Mouse (Mus musculus) heart, embryonic 14.5 days (tissue): ENCODE measurements around the gene Pla2g5. TPM values are rescaled to one million over a fixed set of nuclear protein-coding genes. Genes with fewer than 3 reads are reported as not detected.
"Not testable (repeated sequence)": the region's sequence is repeated elsewhere in the genome, so short reads cannot be mapped to it uniquely, and the experiment has no call there.

Source experiments
- ATAC-seq: fragments of 200-750 bp; cut with Nextera tagmentation; 2 replicates; pipeline ENCODE4 v1.8.0; 2017; ENCODE audit warnings: low read depth, moderate TSS enrichment; ENCODE audit not compliant: insufficient number of reproducible peaks, insufficient read depth, low FRiP score
- H3K27ac ChIP-seq, 2 experiments: fragments of 200-500 bp in 1 of 2; fragments of 300-500 bp in 1 of 2; sonication (generic) in 1 of 2; replicated peaks in 1 of 2; 2 replicates each; pipeline ENCODE4 v1.5.1; 2012 to 2014; ENCODE audit warnings: low read depth in 2 of 2, low read length in 2 of 2, control low read depth in 1 of 2, mild to moderate bottlenecking in 1 of 2, mixed read lengths in 1 of 2; ENCODE audit not compliant: control insufficient read depth in 1 of 2, insufficient read depth in 1 of 2
- H3K27me3 ChIP-seq: fragments of 300-500 bp; sonication (generic); 2 replicates; pipeline ENCODE4 v1.6.1; 2014; ENCODE audit warnings: mild to moderate bottlenecking, low read length, control low read depth; ENCODE audit not compliant: control insufficient read depth, insufficient read depth
- H3K36me3 ChIP-seq: fragments of 300-500 bp; sonication (generic); 2 replicates; pipeline ENCODE4 v1.6.1; 2014; ENCODE audit warnings: mild to moderate bottlenecking, control low read depth, low read length, mixed read lengths; ENCODE audit not compliant: control insufficient read depth, insufficient read depth
- H3K4me1 ChIP-seq, 2 experiments: fragments of 200-500 bp in 1 of 2; fragments of 300-500 bp in 1 of 2; sonication (generic) in 1 of 2; 2 replicates each; pipeline ENCODE4 v1.6.1; 2012 to 2014; ENCODE audit warnings: low read length in 2 of 2, control low read depth in 1 of 2, mixed read lengths in 1 of 2; ENCODE audit not compliant: control insufficient read depth in 2 of 2, insufficient read depth in 2 of 2
- H3K4me2 ChIP-seq: fragments of 300-500 bp; sonication (generic); 2 replicates; pipeline ENCODE4 v1.6.1; 2014; ENCODE audit warnings: mild to moderate bottlenecking, low read length
- H3K4me3 ChIP-seq, 2 experiments: fragments of 200-500 bp in 1 of 2; fragments of 300-500 bp in 1 of 2; sonication (generic) in 1 of 2; 2 replicates each; pipeline ENCODE4 v1.5.1; 2012 to 2014; ENCODE audit warnings: low read length in 2 of 2, mild to moderate bottlenecking in 2 of 2, control low read depth in 1 of 2, low read depth in 1 of 2, moderate library complexity in 1 of 2; ENCODE audit not compliant: control insufficient read depth in 1 of 2, insufficient read depth in 1 of 2
- H3K9ac ChIP-seq: fragments of 300-500 bp; sonication (generic); 2 replicates; pipeline ENCODE4 v1.6.1; 2014; ENCODE audit warnings: mild to moderate bottlenecking, low read length
- H3K9me3 ChIP-seq: fragments of 300-500 bp; sonication (generic); 2 replicates; pipeline ENCODE4 v1.6.1; 2016; ENCODE audit warnings: low read length, control low read depth; ENCODE audit not compliant: control insufficient read depth
- WGBS: fragments of 180-500 bp; shearing (Covaris S2); extraction: QIAGEN DNeasy Blood & Tissue Kit; methylation state at CpG from one replicate; pipeline ENCODE4 v1.1.7; 2014; 5-methylcytosine and 5-hydroxymethylcytosine counted together
- polyA plus RNA-seq: library from polyadenylated mRNA; unstranded; fragments of >200 nt; fragmentation: Nextera tagmentation; extraction: Ambion mirVana; gene quantifications from 2 replicates; pipeline ENCODE4 v1.2.1, GENCODE M21; 2014

The Pla2g5 gene
- polyA plus RNA-seq, 1 experiment from 2014 or later: 2.5 TPM

DNA sequence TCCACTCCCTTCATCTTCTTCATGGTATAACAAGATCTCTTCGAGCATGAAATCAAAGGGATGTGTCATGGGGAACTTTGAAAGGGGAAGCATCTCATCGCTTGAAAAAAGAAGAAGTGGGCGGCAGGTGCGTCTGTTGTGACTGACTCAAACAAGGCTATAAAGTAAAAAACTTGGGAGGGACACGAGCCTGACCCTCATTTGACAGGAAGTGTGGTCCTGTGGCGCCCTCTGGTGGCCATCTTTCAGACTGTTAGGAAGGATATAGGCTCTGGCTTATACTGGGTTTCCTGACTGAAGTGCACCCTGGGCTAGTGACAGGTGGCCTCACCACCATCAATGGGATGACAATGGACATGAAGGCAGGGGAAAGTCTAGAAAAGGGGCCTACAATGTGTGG is 21.0 kb upstream of the Pla2g5 start:
- no peaks in the 10 kb centered on the region for H3K4me1 ChIP-seq
- H3K9me3 ChIP-seq: no peaks in the 10 kb centered on the region
- no peaks in the 10 kb centered on the region for H3K36me3 ChIP-seq
- no peak overlapping the region for H3K27ac ChIP-seq
- ATAC-seq: no peak
- peaks cover 30% of the 10 kb centered on the region for H3K27me3 ChIP-seq
- no peak overlapping the region for H3K4me2 ChIP-seq
- no peak overlapping the region for H3K9ac ChIP-seq
- no peak overlapping the region for H3K4me3 ChIP-seq
- 14% methylated on average over 6 of the region's 6 CpGs for WGBS

DNA sequence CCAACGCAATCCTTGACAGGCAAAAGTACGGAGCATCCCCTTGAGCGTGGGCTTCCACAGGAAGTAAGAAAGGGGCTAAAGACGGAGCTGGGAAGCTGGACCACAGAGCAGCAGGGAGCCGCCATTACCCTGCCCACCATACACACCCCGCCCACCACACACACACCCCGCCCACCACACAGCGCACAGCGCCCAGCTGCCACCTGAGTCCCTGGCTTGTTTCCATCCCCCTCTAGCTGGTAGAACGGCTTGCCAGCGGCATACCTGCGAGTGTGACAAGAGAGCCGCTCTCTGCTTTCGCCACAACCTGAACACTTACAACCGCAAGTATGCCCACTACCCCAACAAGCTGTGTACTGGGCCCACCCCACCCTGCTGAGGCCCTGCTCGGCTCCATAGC is 18.9 kb upstream of the Pla2g5 start:
- H3K9ac ChIP-seq: no peak overlapping the region
- no peaks in the 10 kb centered on the region for H3K9me3 ChIP-seq
- H3K27ac ChIP-seq: no peak overlapping the region
- no peak overlapping the region for H3K4me3 ChIP-seq
- ATAC-seq: no peak
- H3K27me3 ChIP-seq: peaks cover 30% of the 10 kb centered on the region
- WGBS: 13% methylated on average over 16 of the region's 16 CpGs
- H3K4me2 ChIP-seq: peak overlapping the region; percentile 36
- no peaks in the 10 kb centered on the region for H3K36me3 ChIP-seq
- H3K4me1 ChIP-seq: no peaks in the 10 kb centered on the region

DNA sequence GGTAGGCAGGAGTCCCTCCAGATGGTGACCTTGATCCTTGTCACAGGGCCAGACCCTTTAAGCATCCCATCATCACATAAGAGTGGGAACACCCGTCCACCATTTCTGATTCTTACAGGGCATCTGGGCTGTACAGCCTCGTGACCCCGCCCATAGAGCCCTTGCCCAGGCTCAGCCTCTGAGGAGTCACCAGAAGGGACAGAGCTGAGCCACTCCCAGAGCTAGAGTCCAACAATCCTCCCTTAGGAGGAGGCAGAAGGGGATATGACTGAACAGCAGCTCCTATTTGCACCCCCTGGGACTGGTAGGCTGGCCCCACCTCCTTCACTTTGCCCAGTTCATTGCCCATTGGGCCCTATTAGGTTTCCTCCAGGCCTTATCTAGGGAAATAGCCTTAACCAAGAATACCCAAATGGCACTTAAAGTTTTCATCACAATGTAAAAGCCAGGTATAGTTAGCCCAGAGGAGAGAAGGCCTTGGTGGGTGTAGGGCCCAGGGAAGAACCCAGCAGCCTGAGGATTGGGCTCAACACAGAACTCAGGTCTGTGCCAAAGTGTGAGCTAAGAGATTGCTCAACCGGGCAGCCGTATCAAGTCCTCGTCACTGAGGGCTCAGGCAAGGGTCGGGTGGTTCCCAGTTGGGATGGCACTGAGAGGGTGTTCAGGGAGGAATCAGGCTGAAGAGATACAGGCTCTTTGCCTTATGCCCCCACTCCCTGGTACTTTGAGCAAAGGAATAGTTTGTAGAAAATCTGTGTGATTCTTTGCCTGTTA is 17.7 kb upstream of the Pla2g5 start:
- Histone ChIP-seq H3K36me3 (no peaks in the 10 kb centered on the region), H3K27ac (no peak overlapping the region), H3K9me3 (no peaks in the 10 kb centered on the region), H3K4me2 (no peak overlapping the region), H3K27me3 (peaks cover 30% of the 10 kb centered on the region), H3K9ac (no peak overlapping the region), H3K4me3 (no peak overlapping the region), H3K4me1 (no peaks in the 10 kb centered on the region)
- 75% methylated on average over 7 of the region's 7 CpGs for WGBS
- ATAC-seq: no peak

DNA sequence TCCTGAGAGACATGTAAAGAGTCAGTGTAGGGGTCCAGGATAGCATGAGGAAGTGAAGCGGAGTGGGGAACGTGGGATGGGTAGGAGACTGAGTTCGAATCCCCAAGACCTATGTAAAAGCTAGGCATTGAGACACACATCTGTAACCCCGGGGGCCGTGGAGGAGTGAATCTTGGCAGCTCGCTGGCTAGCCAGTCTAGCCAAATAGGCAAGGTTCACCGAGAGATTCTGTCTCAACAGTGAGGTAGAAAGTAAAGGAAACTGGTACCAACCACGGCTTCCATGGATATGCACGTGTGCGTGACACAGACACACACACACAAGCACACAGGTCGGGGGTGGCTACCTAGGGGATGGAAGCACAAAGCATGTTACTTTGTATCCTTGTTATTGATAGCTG is 16.5 kb upstream of the Pla2g5 start:
- peaks cover 30% of the 10 kb centered on the region for H3K27me3 ChIP-seq
- no peak overlapping the region for H3K9ac ChIP-seq
- H3K36me3 ChIP-seq: no peaks in the 10 kb centered on the region
- WGBS: 85% methylated on average over 11 of the region's 11 CpGs
- no peak overlapping the region for H3K27ac ChIP-seq
- no peaks in the 10 kb centered on the region for H3K4me1 ChIP-seq
- no peak overlapping the region for H3K4me2 ChIP-seq
- no peak overlapping the region for H3K4me3 ChIP-seq
- ATAC-seq: no peak
- no peaks in the 10 kb centered on the region for H3K9me3 ChIP-seq

DNA sequence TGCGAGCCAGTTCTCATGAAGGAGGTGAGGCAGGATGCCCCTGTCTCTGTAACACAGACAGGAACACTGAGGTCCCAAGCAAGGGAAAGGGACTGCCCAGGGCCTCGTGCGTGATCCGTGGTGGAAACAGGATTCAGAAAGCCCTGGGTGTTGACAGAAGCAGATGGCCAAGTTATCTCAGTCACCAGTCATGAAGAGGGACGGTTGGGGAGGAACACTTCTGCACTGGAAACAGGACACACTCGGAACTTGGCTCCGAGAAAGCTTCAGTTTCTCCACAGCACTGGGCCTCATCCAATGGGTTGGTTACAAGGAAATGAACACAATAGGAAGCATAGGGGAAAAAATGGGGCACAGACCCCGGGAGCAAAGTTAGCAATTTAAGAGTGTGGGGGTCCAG is 15.5 kb upstream of the Pla2g5 start:
- Histone ChIP-seq H3K36me3 (no peaks in the 10 kb centered on the region), H3K4me1 (no peaks in the 10 kb centered on the region), H3K9me3 (no peaks in the 10 kb centered on the region), H3K4me3 (no peak overlapping the region), H3K27ac (no peak overlapping the region), H3K9ac (no peak overlapping the region), H3K4me2 (no peak overlapping the region), H3K27me3 (peaks cover 30% of the 10 kb centered on the region)
- peak; percentile 36; the same call in 1 of the 2 replicates for ATAC-seq
- 21% methylated on average over 8 of the region's 8 CpGs for WGBS

DNA sequence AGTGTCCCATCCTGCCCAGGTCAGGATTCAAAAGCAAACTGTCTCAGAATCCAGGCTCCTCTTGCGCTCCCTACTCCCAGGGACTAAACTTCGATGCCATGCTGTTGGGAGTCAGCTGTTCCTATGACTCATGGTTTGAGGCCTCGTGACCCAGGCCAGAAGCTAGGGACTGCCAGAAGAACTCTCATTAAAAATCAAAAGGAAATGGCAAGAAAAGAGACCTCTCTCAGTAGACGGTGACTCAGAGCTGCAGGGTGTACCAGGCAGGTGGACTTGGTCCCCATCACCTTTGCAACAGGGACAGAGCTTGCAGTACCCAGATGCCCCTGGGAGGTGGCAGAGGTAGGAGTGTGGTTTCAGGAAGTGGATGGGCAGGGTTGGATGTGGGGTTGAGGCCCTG is 14.4 kb upstream of the Pla2g5 start, which contains the start of gene Pla2g2e:
TSS of gene Pla2g2e (plus strand) at position 212 of the 400 bp plus-strand sequence.
- 77% methylated on average over 4 of the region's 4 CpGs for WGBS
- no peaks in the 10 kb centered on the region for H3K4me1 ChIP-seq
- no peak for ATAC-seq

DNA sequence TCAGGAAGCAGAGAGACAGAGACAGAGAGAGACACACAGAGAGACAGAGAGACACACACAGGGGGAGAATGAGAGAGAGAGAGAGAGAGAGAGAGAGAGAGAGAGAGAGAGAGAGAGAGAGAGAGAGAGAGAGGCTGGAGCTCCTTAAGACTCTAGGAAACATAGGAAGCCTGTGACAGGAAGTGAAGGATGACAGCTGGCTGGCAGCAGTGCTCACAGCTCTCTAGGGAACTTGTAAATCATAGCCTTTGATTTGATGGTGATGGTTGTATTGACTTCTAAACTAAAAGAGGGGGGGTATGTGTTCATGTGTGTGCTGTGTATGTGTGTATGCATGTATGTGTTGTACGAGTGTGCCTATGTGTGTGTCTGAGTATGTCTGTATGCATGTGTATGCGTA is 12.7 kb upstream of the Pla2g5 start:
- H3K4me2 ChIP-seq: no peak overlapping the region
- no peaks in the 10 kb centered on the region for H3K4me1 ChIP-seq
- ATAC-seq: no peak
- no peak overlapping the region for H3K27ac ChIP-seq
- WGBS: 91% methylated on average over 2 of the region's 2 CpGs
- no peak overlapping the region for H3K9ac ChIP-seq
- H3K36me3 ChIP-seq: no peaks in the 10 kb centered on the region
- no peak overlapping the region for H3K4me3 ChIP-seq
- H3K9me3 ChIP-seq: peaks cover 3% of the 10 kb centered on the region; the same call in 1 of the 2 replicates
- H3K27me3 ChIP-seq: peaks cover 10% of the 10 kb centered on the region; the same call in 1 of the 2 replicates

More for the DNA sequence above, 14.4 kb upstream of the Pla2g5 start, which contains the start of gene Pla2g2e:
- Histone ChIP-seq H3K36me3 (no peaks in the 10 kb centered on the region), H3K27ac (no peak within 1 kb of the TSS), H3K9me3 (no peaks in the 10 kb centered on the region), H3K4me3 (no peak within 1 kb of the TSS), H3K9ac (no peak within 1 kb of the TSS), H3K27me3 (peaks cover 26% of the 10 kb centered on the region), H3K4me2 (no peak within 1 kb of the TSS)

DNA sequence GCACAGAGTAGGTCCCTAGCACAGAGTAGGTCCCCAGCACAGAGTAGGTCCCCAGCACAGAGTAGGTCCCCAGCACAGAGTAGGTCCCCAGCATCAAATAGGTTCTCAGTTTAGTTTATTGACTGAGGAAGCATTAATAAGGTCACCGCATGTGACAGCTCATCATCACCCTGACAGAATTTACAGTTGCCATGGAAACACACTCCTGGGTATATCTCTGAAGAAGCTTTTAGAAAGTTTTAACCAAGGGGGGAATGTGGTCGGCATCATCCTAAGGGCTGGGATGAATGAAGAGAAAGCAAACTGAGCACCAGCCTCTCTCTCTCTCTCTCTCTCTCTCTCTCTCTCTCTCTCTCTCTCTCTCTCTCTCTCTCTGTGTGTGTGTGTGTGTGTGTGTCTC is 12.0 kb upstream of the Pla2g5 start:
- not testable (repeated sequence) for H3K27ac ChIP-seq, ATAC-seq, H3K9ac ChIP-seq, H3K36me3 ChIP-seq, H3K9me3 ChIP-seq, H3K4me3 ChIP-seq, H3K4me1 ChIP-seq, H3K4me2 ChIP-seq, H3K27me3 ChIP-seq
- WGBS: 90% methylated on average over 2 of the region's 2 CpGs
